Mouse (Mus musculus) liver, embryonic 14.5 days (tissue): ENCODE data around the gene Atg4d. TPM values are rescaled to one million over a fixed set of nuclear protein-coding genes. Genes with fewer than 3 reads are reported as not detected.

Source experiments
- ATAC-seq: fragments of 200-750 bp; cut with Nextera tagmentation; 2 replicates; pipeline ENCODE4 v1.8.0; 2017; ENCODE audit warnings: moderate number of reproducible peaks, mild to moderate bottlenecking, moderate library complexity; ENCODE audit not compliant: insufficient read depth
- DNase-seq, 3 experiments: peaks; one replicate each; pipeline ENCODE4 v3.0.0-alpha.2; 2012 to 2013; ENCODE audit warnings: low read depth in 3 of 3, low spot score in 3 of 3
- H3K27ac ChIP-seq: fragments of 300-500 bp; sonication (generic); 2 replicates; pipeline ENCODE4 v1.5.1; 2014; ENCODE audit warnings: moderate library complexity, mild to moderate bottlenecking, control low read depth, inconsistent platforms
- H3K27me3 ChIP-seq: fragments of 300-500 bp; sonication (generic); 2 replicates; pipeline ENCODE4 v1.6.1; 2014; ENCODE audit warnings: mild to moderate bottlenecking, low read length, moderate library complexity; ENCODE audit not compliant: control insufficient read depth, insufficient read depth
- H3K36me3 ChIP-seq: fragments of 300-500 bp; sonication (generic); replicated peaks from 2 replicates; pipeline ENCODE4 v1.6.1; 2014; ENCODE audit warnings: low read depth; ENCODE audit not compliant: control insufficient read depth, insufficient read depth
- H3K4me1 ChIP-seq, 2 experiments: fragments of 200-500 bp in 1 of 2; fragments of 300-500 bp in 1 of 2; sonication (generic) in 1 of 2; replicated peaks; 2 replicates each; pipeline ENCODE4 v1.6.1; 2012 to 2014; ENCODE audit warnings: antibody characterized with exemption in 1 of 2, inconsistent platforms in 1 of 2, low read length in 1 of 2; ENCODE audit not compliant: control insufficient read depth in 2 of 2, insufficient read depth in 2 of 2
- H3K4me2 ChIP-seq: fragments of 300-500 bp; sonication (generic); 2 replicates; pipeline ENCODE4 v1.6.1; 2014; ENCODE audit warnings: low read depth, mild to moderate bottlenecking, control low read depth, moderate library complexity
- H3K4me3 ChIP-seq, 2 experiments: fragments of 200-500 bp in 1 of 2; fragments of 300-500 bp in 1 of 2; sonication (generic) in 1 of 2; 2 replicates each; pipeline ENCODE4 v1.5.1; 2012 to 2014; ENCODE audit warnings: low read depth in 2 of 2, low read length in 2 of 2, mild to moderate bottlenecking in 2 of 2, control low read depth in 1 of 2, inconsistent platforms in 1 of 2, moderate library complexity in 1 of 2; ENCODE audit not compliant: insufficient read depth in 1 of 2
- H3K9ac ChIP-seq: fragments of 300-500 bp; sonication (generic); replicated peaks from 2 replicates; pipeline ENCODE4 v1.6.1; 2014; ENCODE audit warnings: mild to moderate bottlenecking, control low read depth, moderate library complexity
- H3K9me3 ChIP-seq: fragments of 300-500 bp; sonication (generic); 2 replicates; pipeline ENCODE4 v1.6.1; 2016; ENCODE audit warnings: low read length, mixed read lengths; ENCODE audit not compliant: control insufficient read depth
- CTCF ChIP-seq: IDR thresholded peaks from 2 replicates; pipeline ENCODE4 v1.5.1; 2016; ENCODE audit warnings: antibody characterized with exemption, low read depth, control low read depth
- EP300 ChIP-seq: IDR thresholded peaks from 2 replicates; pipeline ENCODE4 v1.6.1; 2016; ENCODE audit warnings: antibody characterized with exemption, low read depth
- WGBS: fragments of 180-500 bp; shearing (Covaris S2); extraction: QIAGEN DNeasy Blood & Tissue Kit; methylation state at CpG from one replicate; pipeline ENCODE4 v1.1.7; 2014; ENCODE audit not compliant: insufficient replicate concordance; 5-methylcytosine and 5-hydroxymethylcytosine counted together
- polyA plus RNA-seq, 2 experiments: library from polyadenylated mRNA; depleted of rRNA in 1 of 2; stranded (reverse) in 1 of 2; unstranded in 1 of 2; fragments of >200 nt; fragmentation: Nextera tagmentation in 1 of 2; extraction: Ambion mirVana in 1 of 2; gene quantifications; 2 replicates each; pipeline versions ENCODE4 v1.2.1 to v1.2.3; 2012 to 2014

Gene Atg4d
- polyA plus RNA-seq, 2 experiments: 38.9 to 69.3 TPM

- 50% methylated on average over 15 of the region's 15 CpGs for WGBS
- Histone ChIP-seq H3K27ac (no peak overlapping the region), H3K4me3 (no peak overlapping the region), H3K27me3 (peaks cover 13% of the 10 kb centered on the region), H3K4me1 (peaks cover 3 to 6% of the 10 kb centered on the region in 2 experiments), H3K9me3 (no peaks in the 10 kb centered on the region), H3K9ac (no peak overlapping the region), H3K4me2 (no peak overlapping the region), H3K36me3 (no peaks in the 10 kb centered on the region)
- DNase-seq (no peak), ATAC-seq (no peak)
- no peak for TF ChIP-seq CTCF
- TF ChIP-seq EP300: no peak
These were observed 44.2 kb downstream of the Atg4d start for GRCm38 (mm10) chr9:21309150-21309741.

GRCm38 (mm10) chr9:21311695-21312094 is 46.6 kb downstream of the Atg4d start:
- ATAC-seq (no peak), DNase-seq (no peak)
- Histone ChIP-seq H3K4me3 (no peak overlapping the region), H3K4me1 (peaks cover 8 to 21% of the 10 kb centered on the region in 2 experiments), H3K9me3 (no peaks in the 10 kb centered on the region), H3K4me2 (no peak overlapping the region), H3K9ac (no peak overlapping the region), H3K27ac (no peak overlapping the region), H3K36me3 (no peaks in the 10 kb centered on the region), H3K27me3 (peaks cover 13% of the 10 kb centered on the region)
- 54% methylated on average over 7 of the region's 7 CpGs for WGBS
- TF ChIP-seq EP300 (no peak), CTCF (no peak)

- H3K4me2 ChIP-seq: no peak within 1 kb of the TSS; the same call in 1 of the 2 replicates
These were observed 47.0 kb downstream of the Atg4d start, which contains the start of gene Ap1m2 for GRCm38 (mm10) chr9:21312134-21312533. TSS of gene Ap1m2 (minus strand) at chr9:21312337.

GRCm38 (mm10) chr9:21313394-21313793 is 48.3 kb downstream of the Atg4d start:
- WGBS: 1% methylated on average over 11 of the region's 11 CpGs
- peak overlapping the region; percentile 26; the same call in 1 of the 2 replicates for H3K4me2 ChIP-seq
- H3K27ac ChIP-seq: no peak overlapping the region
- DNase-seq (peak; percentile 79 to 82 (median 81)), ATAC-seq (peak; percentile 89)
- peaks cover 13% of the 10 kb centered on the region for H3K27me3 ChIP-seq
- H3K9ac ChIP-seq: no peak overlapping the region
- no peaks in the 10 kb centered on the region for H3K9me3 ChIP-seq
- H3K4me3 ChIP-seq: no peak overlapping the region
- H3K36me3 ChIP-seq: no peaks in the 10 kb centered on the region
- TF ChIP-seq CTCF: peak; percentile 99
- peak; percentile 78 for TF ChIP-seq EP300
- peaks cover 8 to 24% of the 10 kb centered on the region in 2 experiments for H3K4me1 ChIP-seq

More at GRCm38 (mm10) chr9:21312134-21312533, 47.0 kb downstream of the Atg4d start, which contains the start of gene Ap1m2:
- TF ChIP-seq CTCF (no peak), EP300 (no peak)
- H3K9ac ChIP-seq: no peak within 1 kb of the TSS
- H3K4me1 ChIP-seq: peaks cover 8 to 21% of the 10 kb centered on the region in 2 experiments
- no peak for ATAC-seq
- no peaks in the 10 kb centered on the region for H3K36me3 ChIP-seq
- H3K27me3 ChIP-seq: peaks cover 13% of the 10 kb centered on the region
- no peak for DNase-seq
- 26% methylated on average over 33 of the region's 35 CpGs for WGBS
- H3K4me3 ChIP-seq: no peak within 1 kb of the TSS
- no peaks in the 10 kb centered on the region for H3K9me3 ChIP-seq
- no peak within 1 kb of the TSS for H3K27ac ChIP-seq

- Histone ChIP-seq H3K4me2 (peak overlapping the region; percentile 39; the same call in 1 of the 2 replicates), H3K9ac (0 out of 2 replicates have a peak overlapping the region, but pooled peaks have one; percentile 9), H3K4me1 (peaks cover 8 to 28% of the 10 kb centered on the region in 2 experiments), H3K36me3 (no peaks in the 10 kb centered on the region), H3K9me3 (no peaks in the 10 kb centered on the region), H3K4me3 (no peak overlapping the region), H3K27ac (peak overlapping the region; percentile 57), H3K27me3 (peaks cover 13% of the 10 kb centered on the region)
- WGBS: 40% methylated on average over 9 of the region's 9 CpGs
- ATAC-seq: peak; percentile 66
- TF ChIP-seq CTCF (no peak), EP300 (peak; percentile 63)
- peak in 1 of 3 experiments; percentile 56 for DNase-seq
These were observed 49.5 kb downstream of the Atg4d start for GRCm38 (mm10) chr9:21314367-21315140.
